Mouse (Mus musculus) megakaryocyte, embryonic 14.5 days (primary cell): Measurements from ENCODE around the gene Bcas3. TPM values are rescaled to one million over a fixed set of nuclear protein-coding genes. Genes with fewer than 3 reads are reported as not detected.

ENCODE experiments used
- H3K27me3 ChIP-seq: replicated peaks from 2 replicates; pipeline ENCODE3; 2012; ENCODE audit warnings: inconsistent platforms
- H3K36me3 ChIP-seq: replicated peaks from 2 replicates; pipeline ENCODE3; 2012; ENCODE audit warnings: low read length, inconsistent platforms, mixed read lengths
- H3K4me1 ChIP-seq: 2 replicates; pipeline ENCODE4 v1.6.1; 2012; ENCODE audit warnings: inconsistent platforms
- H3K4me3 ChIP-seq: replicated peaks from 2 replicates; pipeline ENCODE3; 2012; ENCODE audit warnings: moderate library complexity, mild to moderate bottlenecking, inconsistent platforms
- H3K9me3 ChIP-seq: 2 replicates; pipeline ENCODE4 v1.6.1; 2012; ENCODE audit warnings: inconsistent platforms
- FLI1 ChIP-seq: IDR thresholded peaks from 2 replicates; pipeline ENCODE4 v1.6.1; 2012; ENCODE audit warnings: low read length, inconsistent platforms, mixed read lengths
- GATA1 ChIP-seq: IDR thresholded peaks from 3 replicates; pipeline ENCODE4 v1.6.1; 2012; ENCODE audit warnings: mixed read lengths, low read length, inconsistent platforms, borderline replicate concordance
- polyA plus RNA-seq: library from polyadenylated mRNA; stranded (reverse); fragments of >175 nt; gene quantifications from 2 replicates; pipeline ENCODE4 v1.2.3, GENCODE M21; 2012; ENCODE audit warnings: low replicate concordance; ENCODE audit not compliant: insufficient read depth

The Bcas3 gene
- polyA plus RNA-seq, 1 experiment = 212 TPM

DNA sequence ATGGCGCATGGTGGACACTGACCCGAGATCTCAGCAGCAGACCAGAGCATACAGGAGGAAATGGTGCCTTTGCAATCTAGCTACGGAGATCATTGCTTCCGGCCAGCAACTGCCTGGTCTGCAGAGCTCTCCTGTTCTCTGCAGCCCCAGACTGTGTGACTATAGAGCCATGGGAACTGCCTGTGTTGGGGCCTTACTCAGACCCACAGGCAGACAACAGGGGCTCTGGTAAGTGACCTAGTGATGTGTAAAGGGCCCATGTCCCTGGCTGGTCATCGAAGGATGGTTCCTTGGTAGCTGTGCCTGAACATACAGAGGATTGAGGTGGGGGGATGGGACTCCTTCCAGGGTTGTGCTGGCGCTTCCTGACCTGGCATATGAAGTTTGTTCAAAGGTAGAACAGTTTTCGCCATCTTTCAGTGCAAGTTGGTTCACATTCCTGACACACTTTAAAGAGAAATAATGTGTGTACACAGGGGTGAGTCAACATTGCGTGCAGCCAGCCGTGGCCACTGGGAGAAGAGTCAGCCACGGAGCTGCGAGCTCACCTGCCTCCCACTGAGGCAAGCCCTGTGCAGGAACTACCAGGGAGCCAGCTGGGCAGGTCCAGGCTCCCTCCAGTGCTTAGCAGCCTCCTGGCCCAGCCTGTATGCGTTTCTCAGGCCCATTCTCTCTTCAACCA lies 439.7 kb downstream of the Bcas3 start:
- H3K4me3 ChIP-seq = no peak overlapping the region

DNA sequence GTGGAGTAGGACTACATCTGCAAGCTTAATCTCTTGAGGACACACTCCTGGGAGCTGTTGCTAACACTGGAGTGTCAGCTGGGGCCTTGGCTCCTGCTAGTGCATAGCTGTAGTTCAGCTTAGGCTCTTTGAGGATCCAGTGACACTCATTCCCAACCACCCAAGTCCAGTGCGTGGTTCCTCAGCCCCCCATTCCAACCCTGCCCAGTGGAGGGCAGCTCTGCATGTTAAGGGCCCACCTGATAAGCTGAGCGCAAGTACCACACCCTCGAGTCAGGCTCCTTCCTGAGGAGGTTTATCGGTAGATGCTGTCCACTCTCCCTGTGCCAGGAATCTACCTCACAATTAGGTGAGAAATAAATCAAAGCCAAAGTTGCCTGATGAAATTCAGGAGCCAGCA lies 446.5 kb downstream of the Bcas3 start:
- Histone ChIP-seq H3K9me3 (no peaks in the 10 kb centered on the region), H3K36me3 (no peaks in the 10 kb centered on the region), H3K4me3 (no peak overlapping the region), H3K4me1 (peaks cover 5% of the 10 kb centered on the region), H3K27me3 (peaks cover 63% of the 10 kb centered on the region)
- no peak for TF ChIP-seq GATA1

More for the DNA sequence above, 439.7 kb downstream of the Bcas3 start:
- Histone ChIP-seq H3K9me3 (no peaks in the 10 kb centered on the region), H3K36me3 (no peaks in the 10 kb centered on the region), H3K27me3 (peaks cover 49% of the 10 kb centered on the region), H3K4me1 (peaks cover 5% of the 10 kb centered on the region; the same call in 1 of the 2 replicates)
- no peak for TF ChIP-seq FLI1
- TF ChIP-seq GATA1 = no peak

DNA sequence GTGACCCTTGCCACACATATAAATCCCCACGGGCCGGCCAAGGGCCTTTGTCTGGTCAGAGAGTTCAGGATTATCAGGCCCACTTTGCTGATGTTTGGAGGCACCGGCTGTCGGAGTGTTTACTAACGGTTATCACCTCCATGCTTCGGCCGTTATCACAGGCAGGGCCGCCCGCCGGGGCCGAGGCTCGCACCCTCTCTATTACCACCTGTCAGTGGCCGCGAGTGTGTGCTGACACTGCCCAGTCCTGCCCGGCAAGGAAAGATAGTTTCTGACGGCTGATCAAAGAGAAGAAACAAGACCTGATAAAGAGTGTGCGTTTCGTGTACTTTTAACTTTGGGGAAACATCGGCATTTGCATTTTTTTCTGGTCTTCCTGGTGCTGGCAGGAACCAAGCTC lies 446.9 kb downstream of the Bcas3 start:
- Histone ChIP-seq H3K4me3 (no peak overlapping the region), H3K27me3 (peaks cover 63% of the 10 kb centered on the region)

DNA sequence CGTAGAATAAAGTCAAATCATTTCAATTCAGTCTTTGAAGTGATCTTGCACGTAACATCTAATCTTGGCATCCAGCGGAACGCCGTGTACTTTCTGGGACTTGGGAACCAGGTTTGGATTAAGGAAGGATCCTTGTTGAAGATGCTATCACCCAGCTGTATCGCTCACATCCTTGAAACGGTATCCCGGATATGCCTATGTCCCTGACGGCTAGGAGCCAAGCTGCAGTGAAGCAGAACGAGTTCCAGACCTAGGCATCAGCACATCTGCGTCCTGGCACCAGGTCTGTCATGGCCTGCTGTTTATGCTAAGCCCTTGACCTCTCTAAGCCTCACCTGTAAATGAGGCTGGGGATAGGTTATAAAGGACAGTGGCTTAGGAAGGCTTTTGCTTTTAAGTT lies 447.4 kb downstream of the Bcas3 start:
- H3K4me1 ChIP-seq = peaks cover 5% of the 10 kb centered on the region
- no peaks in the 10 kb centered on the region for H3K9me3 ChIP-seq
- H3K27me3 ChIP-seq = peaks cover 67% of the 10 kb centered on the region
- no peak overlapping the region for H3K4me3 ChIP-seq
- TF ChIP-seq FLI1 (no peak), GATA1 (no peak)
- H3K36me3 ChIP-seq = no peaks in the 10 kb centered on the region

More for the DNA sequence above, 446.9 kb downstream of the Bcas3 start:
- H3K4me1 ChIP-seq = peaks cover 5% of the 10 kb centered on the region
- H3K9me3 ChIP-seq = no peaks in the 10 kb centered on the region
- no peak for TF ChIP-seq FLI1
- TF ChIP-seq GATA1 = no peak
- H3K36me3 ChIP-seq = no peaks in the 10 kb centered on the region

DNA sequence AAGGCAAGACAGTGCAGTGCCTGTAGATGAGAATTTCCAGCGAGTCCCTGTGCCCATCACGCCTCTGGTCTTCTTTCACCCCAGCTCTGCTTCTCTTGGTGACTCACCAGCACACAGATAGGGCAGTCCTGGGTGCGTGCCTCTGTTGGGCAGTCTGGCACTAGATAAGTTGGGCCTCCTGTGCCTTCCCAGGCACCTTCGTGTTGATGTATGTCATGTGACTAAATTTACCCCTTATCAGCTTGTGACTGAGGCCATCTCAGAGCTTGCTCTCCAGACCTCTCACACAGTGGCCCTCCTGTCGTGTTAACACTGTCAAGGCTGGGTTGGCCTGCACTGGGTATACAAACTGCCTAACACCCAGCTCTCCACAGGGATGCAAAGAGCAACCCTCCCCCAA lies 451.1 kb downstream of the Bcas3 start:
- peaks cover 53% of the 10 kb centered on the region for H3K27me3 ChIP-seq
- H3K9me3 ChIP-seq = no peaks in the 10 kb centered on the region
- no peak overlapping the region for H3K4me3 ChIP-seq
- peaks cover 5% of the 10 kb centered on the region for H3K4me1 ChIP-seq
- H3K36me3 ChIP-seq = no peaks in the 10 kb centered on the region
- TF ChIP-seq GATA1 = no peak
- TF ChIP-seq FLI1 = no peak

DNA sequence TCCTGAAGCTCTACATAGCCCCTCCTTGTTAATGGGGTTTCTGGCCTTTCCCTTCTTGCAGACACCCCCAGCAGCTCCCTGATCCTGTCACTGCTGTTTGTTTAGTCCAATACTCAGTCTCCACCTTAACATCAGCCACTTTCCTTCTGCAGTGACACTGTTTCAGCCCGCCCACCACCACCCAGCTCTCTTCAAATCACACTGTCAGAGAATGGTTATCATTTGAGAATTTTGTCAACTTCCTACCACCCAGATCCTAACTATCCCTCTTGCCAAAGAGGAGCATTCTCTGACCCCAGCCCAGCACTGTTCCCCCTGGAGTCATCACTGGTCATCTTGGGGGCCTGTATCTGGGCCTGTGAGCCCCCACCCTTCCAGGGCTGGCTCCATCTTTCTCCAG lies 452.8 kb downstream of the Bcas3 start:
- no peak overlapping the region for H3K4me3 ChIP-seq
- H3K27me3 ChIP-seq = peaks cover 43% of the 10 kb centered on the region
- TF ChIP-seq FLI1 = no peak
- no peak for TF ChIP-seq GATA1
- peaks cover 10% of the 10 kb centered on the region for H3K4me1 ChIP-seq
- no peaks in the 10 kb centered on the region for H3K36me3 ChIP-seq
- H3K9me3 ChIP-seq = no peaks in the 10 kb centered on the region

DNA sequence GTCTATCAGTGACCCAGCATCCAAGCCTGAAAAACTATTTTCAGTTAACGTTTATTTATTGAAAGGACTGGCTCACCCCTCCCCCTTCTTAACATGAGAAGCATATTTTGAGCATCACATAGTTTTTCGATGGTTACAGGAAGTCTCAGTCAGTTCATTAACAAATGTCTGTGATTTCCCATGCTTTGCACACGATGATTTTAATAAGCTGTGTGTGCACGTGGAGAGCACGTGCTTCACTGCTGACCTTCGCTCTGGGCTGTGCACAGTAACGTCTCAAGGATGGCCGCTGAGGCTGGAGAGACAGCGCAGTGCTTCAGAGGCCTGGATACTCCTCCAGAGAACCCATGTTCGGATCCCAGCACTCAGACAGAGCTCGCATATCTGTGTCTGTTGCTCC lies 454.4 kb downstream of the Bcas3 start:
- Histone ChIP-seq H3K36me3 (no peaks in the 10 kb centered on the region), H3K9me3 (no peaks in the 10 kb centered on the region), H3K4me1 (peaks cover 25% of the 10 kb centered on the region), H3K4me3 (no peak overlapping the region), H3K27me3 (peaks cover 30% of the 10 kb centered on the region)
- TF ChIP-seq FLI1 = no peak
- TF ChIP-seq GATA1 = no peak

DNA sequence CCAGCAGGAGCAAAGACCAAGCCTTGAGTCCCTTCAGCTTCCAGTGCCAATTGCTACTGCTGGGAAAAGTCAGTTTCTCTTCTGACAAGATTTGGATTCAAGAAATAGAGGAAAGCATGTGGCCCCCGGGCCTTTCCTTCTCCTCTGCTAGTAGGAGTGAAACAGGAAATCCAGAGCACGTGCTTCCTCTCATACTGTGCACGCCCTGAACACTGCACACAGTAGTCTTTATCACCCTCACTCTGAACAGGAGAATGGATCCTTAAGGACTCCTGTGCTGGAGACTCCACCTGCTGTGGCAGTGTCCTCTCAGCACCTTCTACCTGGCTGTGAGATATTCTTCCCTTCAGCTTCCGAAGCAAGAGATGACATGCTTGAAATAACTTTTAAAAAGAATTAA lies 458.3 kb downstream of the Bcas3 start:
- Histone ChIP-seq H3K36me3 (no peaks in the 10 kb centered on the region), H3K4me3 (peak overlapping the region; percentile 74), H3K27me3 (peaks cover 33% of the 10 kb centered on the region), H3K4me1 (peaks cover 28% of the 10 kb centered on the region), H3K9me3 (no peaks in the 10 kb centered on the region)
- no peak for TF ChIP-seq GATA1
- no peak for TF ChIP-seq FLI1

DNA sequence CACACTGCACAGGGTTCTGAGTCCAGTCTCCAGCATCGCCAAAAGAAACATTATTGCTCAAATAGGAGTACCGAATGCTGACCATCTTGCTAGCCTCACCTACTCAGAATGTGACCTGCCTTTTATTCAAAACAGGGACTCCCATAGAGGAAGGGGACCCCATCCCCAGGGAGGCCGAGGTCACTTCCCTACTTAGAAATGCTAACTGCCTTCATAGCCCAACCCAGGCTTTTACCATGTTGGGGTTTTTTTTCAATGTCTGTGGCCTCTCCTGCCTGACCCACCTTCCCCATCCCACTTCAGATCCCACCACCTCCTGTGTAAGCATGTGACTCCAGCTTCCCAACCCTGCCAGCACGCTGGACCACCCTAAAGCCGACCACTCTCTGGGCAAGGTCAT lies 458.7 kb downstream of the Bcas3 start:
- H3K4me1 ChIP-seq = peaks cover 28% of the 10 kb centered on the region
- TF ChIP-seq FLI1 (no peak), GATA1 (no peak)

DNA sequence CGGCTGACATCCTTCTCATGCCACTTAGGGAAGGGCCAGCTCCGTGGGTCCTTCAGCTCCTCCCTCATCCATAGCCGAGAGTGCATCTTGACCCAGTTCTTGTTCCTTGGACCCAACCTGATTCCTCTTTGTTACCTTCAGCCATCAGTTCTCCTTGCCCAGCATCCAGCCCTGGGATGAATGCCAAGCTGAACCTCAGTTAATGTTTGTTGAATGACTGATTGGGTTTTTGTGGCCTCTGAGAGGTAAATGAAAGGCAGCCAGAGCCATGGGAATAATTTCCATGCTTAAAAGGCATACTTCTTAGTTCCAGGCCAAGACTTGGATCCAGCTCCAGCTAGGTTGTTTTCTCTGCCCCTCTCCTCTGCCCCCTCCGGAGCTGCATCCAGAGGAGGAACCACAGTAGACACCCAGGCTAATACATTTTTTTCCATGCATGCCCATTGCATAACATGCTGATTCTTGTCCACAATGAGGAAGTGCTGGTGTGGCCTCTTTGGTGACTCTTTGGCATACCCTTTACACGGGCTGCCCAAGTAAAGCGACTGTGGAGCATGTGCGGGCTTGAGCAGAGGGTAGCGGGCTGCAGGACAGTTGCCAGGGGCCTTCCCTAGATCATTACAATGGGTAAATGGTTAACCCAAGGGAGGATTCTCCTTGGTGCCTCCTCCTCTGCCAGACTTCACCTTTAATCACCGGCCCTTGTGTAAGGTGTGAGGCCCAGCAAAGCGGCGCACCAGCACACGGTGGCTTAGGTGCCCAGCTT lies 459.4 kb downstream of the Bcas3 start:
- Histone ChIP-seq H3K4me3 (no peak overlapping the region), H3K27me3 (peaks cover 40% of the 10 kb centered on the region), H3K4me1 (peaks cover 28% of the 10 kb centered on the region), H3K9me3 (no peaks in the 10 kb centered on the region), H3K36me3 (no peaks in the 10 kb centered on the region)
- TF ChIP-seq GATA1 = no peak
- no peak for TF ChIP-seq FLI1

More for the DNA sequence above, 458.7 kb downstream of the Bcas3 start:
- Histone ChIP-seq H3K27me3 (peaks cover 34% of the 10 kb centered on the region), H3K4me3 (no peak overlapping the region), H3K9me3 (no peaks in the 10 kb centered on the region), H3K36me3 (no peaks in the 10 kb centered on the region)

DNA sequence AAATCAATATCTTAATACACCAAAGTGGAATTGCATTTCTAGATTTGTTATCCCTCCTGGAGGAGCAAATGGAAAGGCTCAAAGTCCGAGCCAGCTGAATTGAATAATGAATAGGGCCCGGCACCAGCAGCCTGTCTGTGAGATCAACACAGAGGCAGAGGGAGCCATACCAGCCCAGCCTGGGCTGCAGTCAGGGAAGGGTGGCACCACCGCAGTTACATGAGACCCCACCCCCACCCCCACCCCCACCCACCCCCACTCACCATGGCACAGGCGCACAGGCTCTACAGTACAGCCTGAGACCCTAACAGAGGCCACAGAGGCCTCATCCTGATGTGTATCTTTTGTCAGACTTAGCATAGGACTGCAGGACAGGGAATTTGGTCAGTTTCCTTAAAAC lies 461.7 kb downstream of the Bcas3 start:
- no peak for TF ChIP-seq FLI1
- Histone ChIP-seq H3K4me1 (peaks cover 32% of the 10 kb centered on the region), H3K9me3 (no peaks in the 10 kb centered on the region), H3K27me3 (peaks cover 54% of the 10 kb centered on the region), H3K36me3 (no peaks in the 10 kb centered on the region), H3K4me3 (no peak overlapping the region)
